Mouse (Mus musculus): ENCODE data around the gene Ip6k2.

The Ip6k2 gene

GRCm38 (mm10) chr9:108783548-108784463, at the start of gene Ip6k2:
Gene Ip6k2 (plus strand): TSS chr9:108783796.
- DNase-seq = peak; percentile 99

- DNase-seq = no peak
Measured at GRCm38 (mm10) chr9:108734626-108735025, 49.0 kb upstream of the Ip6k2 start.

GRCm38 (mm10) chr9:108739239-108739638, 44.4 kb upstream of the Ip6k2 start:
- no peak for DNase-seq

GRCm38 (mm10) chr9:108740062-108740461, 43.5 kb upstream of the Ip6k2 start:
- peak; percentile 14 for DNase-seq

- DNase-seq = peak; percentile 14
Measured at GRCm38 (mm10) chr9:108742048-108742447, 41.5 kb upstream of the Ip6k2 start.

GRCm38 (mm10) chr9:108746876-108747499, 36.6 kb upstream of the Ip6k2 start:
- DNase-seq = no peak

GRCm38 (mm10) chr9:108747694-108748093, 35.9 kb upstream of the Ip6k2 start:
- DNase-seq = no peak

- DNase-seq = no peak
Measured at GRCm38 (mm10) chr9:108748600-108749183, 34.9 kb upstream of the Ip6k2 start.

- DNase-seq = no peak
Measured at GRCm38 (mm10) chr9:108750616-108751015, 33.0 kb upstream of the Ip6k2 start.

GRCm38 (mm10) chr9:108752142-108752920, 31.3 kb upstream of the Ip6k2 start:
- DNase-seq = no peak

- peak; percentile 66 for DNase-seq
Measured at GRCm38 (mm10) chr9:108753326-108753725, 30.3 kb upstream of the Ip6k2 start.

GRCm38 (mm10) chr9:108753976-108754375, 29.6 kb upstream of the Ip6k2 start:
- DNase-seq = no peak

- no peak for DNase-seq
Measured at GRCm38 (mm10) chr9:108754423-108754822, 29.2 kb upstream of the Ip6k2 start.

- DNase-seq = no peak
Measured at GRCm38 (mm10) chr9:108757406-108757805, 26.2 kb upstream of the Ip6k2 start.

GRCm38 (mm10) chr9:108759121-108759520, 24.5 kb upstream of the Ip6k2 start:
- no peak for DNase-seq

GRCm38 (mm10) chr9:108759805-108760204, 23.8 kb upstream of the Ip6k2 start:
- DNase-seq = peak; percentile 29

GRCm38 (mm10) chr9:108761561-108761960, 22.0 kb upstream of the Ip6k2 start:
- DNase-seq = no peak

- no peak for DNase-seq
Measured at GRCm38 (mm10) chr9:108764971-108765370, 18.6 kb upstream of the Ip6k2 start.

- DNase-seq = no peak
Measured at GRCm38 (mm10) chr9:108776614-108777013, 7.0 kb upstream of the Ip6k2 start.

GRCm38 (mm10) chr9:108777276-108777675, 6.3 kb upstream of the Ip6k2 start:
- DNase-seq = no peak

GRCm38 (mm10) chr9:108780959-108781358, 2.6 kb upstream of the Ip6k2 start:
- DNase-seq = no peak

- peak; percentile 20 for DNase-seq
Measured at GRCm38 (mm10) chr9:108781891-108782290, 1.7 kb upstream of the Ip6k2 start.

Data from embryo, embryonic 11 days (tissue).